ENCODE assay signal across 8 mouse cellular contexts in genomic region chr4:149144459-149144858, GRCm38 (mm10). TPM values are rescaled to one million over a fixed set of nuclear protein-coding genes. Genes with fewer than 3 reads are reported as not detected.
DNase-seq lines count a peak whose midpoint lies in the region; ATAC-seq and TF ChIP-seq lines count a peak whose summit lies in the region.

No protein-coding gene starts in this region.

- no peaks in the 10 kb centered on the region for H3K79me3 ChIP-seq in C2C12 (ENCODE audit: low read depth)

- H3K27ac ChIP-seq in bone marrow, adult 2 months (ENCODE audit: control insufficient read depth, insufficient read depth, low read depth, low read length, poor library complexity), result no peak overlapping the region
- no peak overlapping the region for H3K27ac ChIP-seq in embryonic facial prominence, embryonic 14.5 days (replicated peaks; ENCODE audit: low read depth, low read length)
- H3K27ac ChIP-seq in heart, embryonic 10.5 days, result no peak overlapping the region
- H3K27ac ChIP-seq in kidney, embryonic 15.5 days, result no peak overlapping the region
- H3K27ac ChIP-seq in limb, embryonic 15.5 days, result no peak overlapping the region

- H3K9me3 ChIP-seq in embryonic facial prominence, embryonic 14.5 days (ENCODE audit: control insufficient read depth, low read length), result no peaks in the 10 kb centered on the region
- no peaks in the 10 kb centered on the region for H3K9me3 ChIP-seq in heart, embryonic 10.5 days
- H3K9me3 ChIP-seq in kidney, embryonic 15.5 days (replicated peaks), result no peaks in the 10 kb centered on the region
- H3K9me3 ChIP-seq in limb, embryonic 15.5 days, result no peaks in the 10 kb centered on the region

- H3K4me1 ChIP-seq in bone marrow, adult 2 months (ENCODE audit: control insufficient read depth, insufficient read depth, low read length), result no peaks in the 10 kb centered on the region; the same call in 1 of the 2 replicates
- H3K4me1 ChIP-seq in embryonic facial prominence, embryonic 14.5 days (ENCODE audit: control insufficient read depth, insufficient read depth, low read length), result peaks cover 7% of the 10 kb centered on the region; the same call in 1 of the 2 replicates
- H3K4me1 ChIP-seq in heart, embryonic 10.5 days, result peaks cover 10% of the 10 kb centered on the region
- H3K4me1 ChIP-seq in kidney, embryonic 15.5 days, result peaks cover 19% of the 10 kb centered on the region
- peaks cover 13% of the 10 kb centered on the region for H3K4me1 ChIP-seq in limb, embryonic 15.5 days

- no peaks in the 10 kb centered on the region for H3K27me3 ChIP-seq in C2C12 (ENCODE audit: control insufficient read depth, insufficient read depth, insufficient read length)
- no peaks in the 10 kb centered on the region for H3K27me3 ChIP-seq in embryonic facial prominence, embryonic 14.5 days (replicated peaks; ENCODE audit: control insufficient read depth, insufficient read depth, low read length)
- H3K27me3 ChIP-seq in heart, embryonic 10.5 days (ENCODE audit: insufficient read depth, poor library complexity, severe bottlenecking), result 0 out of 2 replicates have a peak, but pooled peaks cover 3% of the 10 kb centered on the region
- H3K27me3 ChIP-seq in kidney, embryonic 15.5 days, result no peaks in the 10 kb centered on the region
- no peaks in the 10 kb centered on the region for H3K27me3 ChIP-seq in limb, embryonic 15.5 days

- TF ChIP-seq CTCF in C2C12 (IDR thresholded peaks at IDR 0.05; ENCODE audit: control insufficient read depth, insufficient read depth, insufficient read length), result peak; percentile 48
- TF ChIP-seq CTCF in bone marrow, adult 2 months (IDR thresholded peaks at IDR 0.05; ENCODE audit: control insufficient read depth, insufficient read depth, low read length), result peak; percentile 96

- H3K9ac ChIP-seq in embryonic facial prominence, embryonic 14.5 days (ENCODE audit: low read depth, low read length), result no peak overlapping the region
- H3K9ac ChIP-seq in kidney, embryonic 15.5 days, result no peak overlapping the region
- H3K9ac ChIP-seq in limb, embryonic 15.5 days, result no peak overlapping the region

- TF ChIP-seq POLR2A in bone marrow, adult 2 months (IDR thresholded peaks at IDR 0.05; ENCODE audit: borderline replicate concordance, control insufficient read depth, low read depth, low read length), result no peak

- H3K79me2 ChIP-seq in C2C12 (ENCODE audit: control insufficient read depth, insufficient read depth), result no peaks in the 10 kb centered on the region

- peak; percentile 86 for ATAC-seq in embryonic facial prominence, embryonic 14.5 days (ENCODE audit: low read depth)
- ATAC-seq in kidney, embryonic 15.5 days (replicated peaks; ENCODE audit: low FRiP score), result peak; percentile 65
- ATAC-seq in limb, embryonic 15.5 days (ENCODE audit: insufficient number of reproducible peaks, low FRiP score, low TSS enrichment, low read depth), result peak; percentile 69; the same call in 1 of the 2 replicates
- peak; percentile 90 for ATAC-seq in monocyte, adult 5-6 weeks (replicated peaks; ENCODE audit: insufficient number of reproducible peaks, low FRiP score, low TSS enrichment, poor library complexity, severe bottlenecking)

- no peak overlapping the region for H3ac ChIP-seq in C2C12 (ENCODE audit: control insufficient read depth, insufficient read length, low read depth)

- peak; percentile 93 for DNase-seq in embryonic facial prominence, embryonic 14.5 days (ENCODE audit: low spot score)
- peak; percentile 91 for DNase-seq in heart, embryonic 10.5 days (ENCODE audit: low spot score)
- peak; percentile 64 to 70 for DNase-seq in spleen, postnatal 36 days (ENCODE audit: low spot score in 2 of 2)

- 7% methylated on average over 3 of the region's 3 CpGs for WGBS in bone marrow, adult 2 months
- 2% methylated on average over 3 of the region's 3 CpGs for WGBS in embryonic facial prominence, embryonic 14.5 days
- 1% methylated on average over 3 of the region's 3 CpGs for WGBS in heart, embryonic 10.5 days
- WGBS in kidney, embryonic 15.5 days, result 4% methylated on average over 3 of the region's 3 CpGs
- 3% methylated on average over 3 of the region's 3 CpGs for WGBS in limb, embryonic 15.5 days

- peaks cover 5% of the 10 kb centered on the region for H3K36me3 ChIP-seq in C2C12 (ENCODE audit: control insufficient read depth, insufficient read depth)
- H3K36me3 ChIP-seq in embryonic facial prominence, embryonic 14.5 days (ENCODE audit: control insufficient read depth, insufficient read depth, low read length), result peaks cover 2% of the 10 kb centered on the region; the same call in 1 of the 2 replicates
- H3K36me3 ChIP-seq in heart, embryonic 10.5 days, result peaks cover 3% of the 10 kb centered on the region
- H3K36me3 ChIP-seq in kidney, embryonic 15.5 days, result peaks cover 5% of the 10 kb centered on the region; the same call in 1 of the 2 replicates
- 0 out of 2 replicates have a peak, but pooled peaks cover 2% of the 10 kb centered on the region for H3K36me3 ChIP-seq in limb, embryonic 15.5 days

- H3K4me2 ChIP-seq in embryonic facial prominence, embryonic 14.5 days (ENCODE audit: low read depth, low read length), result no peak overlapping the region
- no peak overlapping the region for H3K4me2 ChIP-seq in kidney, embryonic 15.5 days
- H3K4me2 ChIP-seq in limb, embryonic 15.5 days, result no peak overlapping the region

- H3K4me3 ChIP-seq in C2C12 (ENCODE audit: insufficient read depth, poor library complexity, severe bottlenecking), result no peak overlapping the region
- no peak overlapping the region for H3K4me3 ChIP-seq in bone marrow, adult 2 months (replicated peaks; ENCODE audit: control insufficient read depth, low read depth, low read length)
- no peak overlapping the region for H3K4me3 ChIP-seq in embryonic facial prominence, embryonic 14.5 days (ENCODE audit: low read depth, low read length)
- H3K4me3 ChIP-seq in heart, embryonic 10.5 days, result no peak overlapping the region
- H3K4me3 ChIP-seq in kidney, embryonic 15.5 days (replicated peaks), result no peak overlapping the region
- no peak overlapping the region for H3K4me3 ChIP-seq in limb, embryonic 15.5 days

TF ChIP-seq in C2C12, 6 proteins besides CTCF, POLR2A, EP300 and RAD21:
- TF ChIP-seq FOSL1 (IDR thresholded peaks at IDR 0.05; ENCODE audit: insufficient read depth, low read length, poor library complexity, severe bottlenecking), result no peak
- TF ChIP-seq CEBPB (IDR thresholded peaks at IDR 0.05; ENCODE audit: low read depth), result no peak
TF ChIP-seq in C2C12: peak in this region for 0.

RNA-seq across cellular contexts. Expression of gene Cenps, which starts 7.0 kb away (rescaled TPM):
- polyA plus RNA-seq in C2C12 (2012; fragmentation: generic; extraction: Trizol), result 32.5 TPM
- polyA plus RNA-seq in bone marrow, adult 2 months (2011; ENCODE audit: insufficient read depth, insufficient read length, low replicate concordance, missing spikeins), result 37.7 and 47.8 TPM in 2 replicates
- 25.6 and 27.2 TPM in 2 replicates for polyA plus RNA-seq in embryonic facial prominence, embryonic 14.5 days (2014; fragmentation: Nextera tagmentation; extraction: Ambion mirVana)
- polyA plus RNA-seq in heart, embryonic 10.5 days (2016; fragmentation: Nextera tagmentation; extraction: Ambion mirVana), result 29.7 and 38.6 TPM in 2 replicates
- 36.0 and 40.6 TPM in 2 replicates for polyA plus RNA-seq in kidney, embryonic 15.5 days (2015; fragmentation: Nextera tagmentation; extraction: Ambion mirVana)
- 27.6 and 27.9 TPM in 2 replicates for polyA plus RNA-seq in limb, embryonic 15.5 days (2015; fragmentation: Nextera tagmentation; extraction: Ambion mirVana)
- total RNA-seq in monocyte, adult 5-6 weeks (2017), result 0.58 to 4.5 TPM in 2 of 3 replicates, not detected in the other

RNA-seq across cellular contexts. Expression of gene Cort, which starts 17.9 kb away (rescaled TPM):
- 0.20 TPM for polyA plus RNA-seq in C2C12 (2012; fragmentation: generic; extraction: Trizol)
- 1.5 TPM in 1 of 2 replicates, not detected in the other for polyA plus RNA-seq in bone marrow, adult 2 months (2011; ENCODE audit: insufficient read depth, insufficient read length, low replicate concordance, missing spikeins)
- 0.53 and 0.76 TPM in 2 replicates for polyA plus RNA-seq in embryonic facial prominence, embryonic 14.5 days (2014; fragmentation: Nextera tagmentation; extraction: Ambion mirVana)
- polyA plus RNA-seq in heart, embryonic 10.5 days (2016; fragmentation: Nextera tagmentation; extraction: Ambion mirVana), result 0.28 TPM in 1 of 2 replicates, not detected in the other
- 0.32 TPM in 1 of 2 replicates, not detected in the other for polyA plus RNA-seq in kidney, embryonic 15.5 days (2015; fragmentation: Nextera tagmentation; extraction: Ambion mirVana)
- 0.37 TPM in 1 of 2 replicates, not detected in the other for polyA plus RNA-seq in limb, embryonic 15.5 days (2015; fragmentation: Nextera tagmentation; extraction: Ambion mirVana)
- not detected in 3 replicates for total RNA-seq in monocyte, adult 5-6 weeks (2017)

RNA-seq across cellular contexts. Expression of gene Pgd, which starts 22.1 kb away (rescaled TPM):
- polyA plus RNA-seq in C2C12 (2012; fragmentation: generic; extraction: Trizol), result 346 TPM
- polyA plus RNA-seq in bone marrow, adult 2 months (2011; ENCODE audit: insufficient read depth, insufficient read length, low replicate concordance, missing spikeins), result 68.6 and 170 TPM in 2 replicates
- 43.3 and 43.7 TPM in 2 replicates for polyA plus RNA-seq in embryonic facial prominence, embryonic 14.5 days (2014; fragmentation: Nextera tagmentation; extraction: Ambion mirVana)
- polyA plus RNA-seq in heart, embryonic 10.5 days (2016; fragmentation: Nextera tagmentation; extraction: Ambion mirVana), result 116 and 133 TPM in 2 replicates
- polyA plus RNA-seq in kidney, embryonic 15.5 days (2015; fragmentation: Nextera tagmentation; extraction: Ambion mirVana), result 124 and 129 TPM in 2 replicates
- polyA plus RNA-seq in limb, embryonic 15.5 days (2015; fragmentation: Nextera tagmentation; extraction: Ambion mirVana), result 108 and 111 TPM in 2 replicates
- total RNA-seq in monocyte, adult 5-6 weeks (2017), result 68.2 to 81.0 TPM (median 69.9 TPM) in 3 replicates

RNA-seq across cellular contexts. Expression of gene Dffa, which starts 40.5 kb away (rescaled TPM):
- polyA plus RNA-seq in C2C12 (2012; fragmentation: generic; extraction: Trizol), result 13.1 TPM
- 5.5 and 12.4 TPM in 2 replicates for polyA plus RNA-seq in bone marrow, adult 2 months (2011; ENCODE audit: insufficient read depth, insufficient read length, low replicate concordance, missing spikeins)
- polyA plus RNA-seq in embryonic facial prominence, embryonic 14.5 days (2014; fragmentation: Nextera tagmentation; extraction: Ambion mirVana), result 22.9 and 24.3 TPM in 2 replicates
- polyA plus RNA-seq in heart, embryonic 10.5 days (2016; fragmentation: Nextera tagmentation; extraction: Ambion mirVana), result 43.4 and 48.9 TPM in 2 replicates
- 33.2 and 36.2 TPM in 2 replicates for polyA plus RNA-seq in kidney, embryonic 15.5 days (2015; fragmentation: Nextera tagmentation; extraction: Ambion mirVana)
- polyA plus RNA-seq in limb, embryonic 15.5 days (2015; fragmentation: Nextera tagmentation; extraction: Ambion mirVana), result 38.7 and 38.8 TPM in 2 replicates
- 10.0 to 20.6 TPM (median 15.7 TPM) in 3 replicates for total RNA-seq in monocyte, adult 5-6 weeks (2017)

RNA-seq across cellular contexts. Expression of gene Pex14, which starts 44.8 kb away (rescaled TPM):
- 40.3 TPM for polyA plus RNA-seq in C2C12 (2012; fragmentation: generic; extraction: Trizol)
- polyA plus RNA-seq in bone marrow, adult 2 months (2011; ENCODE audit: insufficient read depth, insufficient read length, low replicate concordance, missing spikeins), result 5.6 and 12.4 TPM in 2 replicates
- 38.1 and 41.4 TPM in 2 replicates for polyA plus RNA-seq in embryonic facial prominence, embryonic 14.5 days (2014; fragmentation: Nextera tagmentation; extraction: Ambion mirVana)
- 53.6 and 59.7 TPM in 2 replicates for polyA plus RNA-seq in heart, embryonic 10.5 days (2016; fragmentation: Nextera tagmentation; extraction: Ambion mirVana)
- polyA plus RNA-seq in kidney, embryonic 15.5 days (2015; fragmentation: Nextera tagmentation; extraction: Ambion mirVana), result 52.3 and 61.1 TPM in 2 replicates
- 45.6 and 52.1 TPM in 2 replicates for polyA plus RNA-seq in limb, embryonic 15.5 days (2015; fragmentation: Nextera tagmentation; extraction: Ambion mirVana)
- 12.8 to 25.2 TPM (median 24.0 TPM) in 3 replicates for total RNA-seq in monocyte, adult 5-6 weeks (2017)
